Mouse (Mus musculus) leukemia stem cell, adult 10-12 weeks (primary cell): ENCODE results near the gene Gm4788. TPM values are rescaled to one million over a fixed set of nuclear protein-coding genes. Genes with fewer than 3 reads are reported as not detected.

Source experiments
- polyA plus RNA-seq: library from polyadenylated mRNA; stranded (reverse); fragments of >175 nt; gene quantifications from 2 replicates; pipeline ENCODE4 v1.2.3, GENCODE M21; 2012; ENCODE audit warnings: low replicate concordance

Gm4788 gene
- not detected in 2 replicates for polyA plus RNA-seq

GRCm38 (mm10) chr1:139781143-139781542, at the start of gene Gm4788:
Gene Gm4788, minus strand, starts transcription at chr1:139781243.

Other genes starting within 250 kb of the Gm4788 start
- gene Cfhr1, start 221.0 kb downstream of the Gm4788 start, polyA plus RNA-seq = not detected in 2 replicates
- gene Cfhr2, start 77.5 kb upstream of the Gm4788 start, polyA plus RNA-seq = not detected in 2 replicates